Mouse (Mus musculus) frontal cortex, postnatal 10 days (tissue): ENCODE results near the gene Tmem107.
A peak's percentile ranks its signal among the peaks of the same experiment; 100 is the strongest.

Experiments
- DNase-seq, 2 experiments: peaks; one replicate each; pipeline ENCODE4 v3.0.0; 2022; ENCODE audit warnings: low spot score in 2 of 2, mixed read lengths in 1 of 2

Tmem107 gene

GRCm38 (mm10) chr11:69070590-69071222, at the start of gene Tmem107:
Tmem107 (plus strand) TSS chr11:69070806.
- peak; percentile 87 to 93 for DNase-seq

GRCm38 (mm10) chr11:69026562-69026961, 44.0 kb upstream of the Tmem107 start:
- DNase-seq = no peak

- DNase-seq = no peak
Measured at GRCm38 (mm10) chr11:69028805-69029204, 41.8 kb upstream of the Tmem107 start.

DNA sequence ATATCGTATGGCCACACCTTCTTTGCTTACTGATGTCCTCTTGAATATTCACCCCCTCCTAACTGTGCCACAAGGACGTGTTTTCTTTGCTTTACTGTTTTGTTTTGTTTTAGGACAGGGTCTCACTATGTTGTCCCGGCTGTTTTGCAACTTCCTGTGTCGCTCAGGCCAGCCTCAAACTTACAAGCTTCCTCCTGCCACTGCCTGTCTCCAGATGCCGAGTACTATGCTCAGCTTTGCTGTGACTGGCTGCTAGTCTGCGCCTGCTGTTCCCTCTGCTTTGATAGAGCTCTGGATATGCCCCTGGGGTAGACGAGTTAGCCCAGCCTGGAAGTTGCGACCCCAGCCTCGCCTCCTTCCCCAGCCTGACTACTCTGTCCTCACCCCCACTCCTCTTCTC, 37.1 kb upstream of the Tmem107 start:
- DNase-seq = no peak

GRCm38 (mm10) chr11:69034585-69034984, 36.0 kb upstream of the Tmem107 start:
- DNase-seq = no peak

- DNase-seq = no peak
Measured at GRCm38 (mm10) chr11:69035411-69035810, 35.2 kb upstream of the Tmem107 start.

GRCm38 (mm10) chr11:69035849-69036248, 34.8 kb upstream of the Tmem107 start:
- DNase-seq = peak; percentile 82 to 85

DNA sequence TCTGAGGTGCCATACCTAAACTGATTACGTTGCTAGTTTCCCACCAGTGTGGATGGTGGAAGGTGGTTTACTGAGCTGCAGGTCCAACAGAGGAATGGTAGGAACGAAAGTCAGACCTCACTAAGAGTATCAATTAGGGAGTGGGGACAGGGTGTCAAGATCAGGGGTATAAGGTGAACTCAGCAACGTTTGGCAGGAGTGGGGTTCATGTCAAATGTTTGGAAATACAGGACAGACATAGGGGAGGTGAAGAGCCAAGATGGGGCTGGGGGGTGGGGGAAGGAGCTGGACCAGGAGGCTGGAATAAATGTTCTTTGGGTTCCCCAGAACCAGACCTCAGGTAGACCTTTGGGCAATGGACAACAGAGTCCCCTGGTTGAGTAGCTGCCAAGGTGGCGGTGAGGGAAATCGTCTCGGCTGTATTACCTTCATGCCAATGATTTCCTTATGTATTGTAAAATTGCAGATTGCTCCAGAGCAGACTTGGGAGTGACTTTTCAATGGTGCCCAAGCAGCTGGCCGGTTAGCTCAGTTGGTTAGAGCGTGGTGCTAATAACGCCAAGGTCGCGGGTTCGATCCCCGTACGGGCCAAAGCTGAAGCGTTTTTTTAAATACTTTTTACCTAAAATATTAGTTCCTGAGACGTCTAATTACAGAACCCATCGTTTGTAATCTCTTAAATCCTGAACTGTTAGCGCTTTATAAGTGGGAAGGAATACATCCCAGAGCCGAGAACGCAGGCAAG, 33.9 kb upstream of the Tmem107 start:
- DNase-seq = peak in 1 of 2 experiments; percentile 85

- peak in 1 of 2 experiments; percentile 77 for DNase-seq
Measured at GRCm38 (mm10) chr11:69037231-69038061, 33.2 kb upstream of the Tmem107 start.

DNA sequence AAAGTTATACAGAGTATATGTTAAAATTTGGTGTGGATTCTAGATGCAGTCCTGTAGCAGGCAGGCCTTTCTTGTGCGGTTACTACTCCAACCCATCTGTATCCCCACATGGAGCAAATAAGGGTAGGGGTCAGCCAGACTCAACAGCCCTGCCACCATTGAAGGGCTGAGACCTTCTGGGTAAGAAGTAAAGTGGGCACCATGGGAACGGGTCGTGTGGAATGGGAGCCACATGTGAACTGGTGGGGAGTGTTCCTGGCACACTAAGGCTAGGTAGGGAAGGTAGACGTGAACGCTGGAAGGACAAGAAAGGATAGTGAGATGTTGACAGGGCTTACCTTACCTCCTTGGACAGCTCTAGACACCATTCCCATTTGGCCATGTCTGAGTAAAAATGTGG, 32.4 kb upstream of the Tmem107 start:
- DNase-seq = no peak

DNA sequence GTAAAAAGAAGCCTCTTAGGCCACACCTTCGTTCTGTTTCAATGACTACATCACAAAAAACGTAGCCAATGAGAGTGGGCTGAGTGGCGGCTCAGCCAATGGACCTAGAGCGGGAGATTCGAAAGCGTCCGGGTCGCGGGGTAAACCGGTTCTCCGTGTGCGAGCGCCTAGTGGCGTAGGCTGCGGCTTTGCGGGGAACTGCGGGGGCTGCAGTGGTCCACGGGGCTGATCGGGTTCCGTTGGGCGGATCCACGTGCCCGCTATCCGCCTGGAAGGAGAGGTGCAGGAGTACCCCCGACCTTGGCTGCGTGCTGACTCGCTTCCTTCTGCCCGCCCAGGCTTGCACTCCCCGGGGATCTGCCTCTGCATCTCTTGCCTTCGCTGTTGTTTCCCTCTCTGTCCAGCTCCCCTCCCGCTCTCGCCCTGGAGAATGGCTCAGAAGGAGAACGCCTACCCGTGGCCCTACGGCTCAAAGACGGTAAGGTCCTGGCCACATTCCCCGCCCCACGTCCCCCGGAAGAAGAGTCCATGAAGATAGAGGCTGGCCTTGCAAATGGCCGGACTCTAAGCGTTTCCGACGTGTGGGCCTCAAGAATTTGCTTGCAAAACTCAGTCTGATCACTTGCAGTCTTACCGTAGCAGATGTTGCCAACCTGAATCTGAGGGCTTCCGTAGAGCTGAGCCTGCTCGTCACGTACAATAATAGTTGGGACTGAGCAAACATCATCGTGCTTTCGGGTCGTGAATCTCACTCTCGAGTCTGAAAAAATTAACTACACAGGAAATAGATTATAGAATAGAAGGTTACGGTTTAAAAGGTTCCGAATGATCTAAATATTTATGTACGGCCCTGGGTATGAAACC, 24.8 kb upstream of the Tmem107 start, which contains the start of gene Aurkb:
Aurkb (plus strand) TSS at position 117 of the 864 bp plus-strand sequence.
- DNase-seq = peak; percentile 50 to 76

DNA sequence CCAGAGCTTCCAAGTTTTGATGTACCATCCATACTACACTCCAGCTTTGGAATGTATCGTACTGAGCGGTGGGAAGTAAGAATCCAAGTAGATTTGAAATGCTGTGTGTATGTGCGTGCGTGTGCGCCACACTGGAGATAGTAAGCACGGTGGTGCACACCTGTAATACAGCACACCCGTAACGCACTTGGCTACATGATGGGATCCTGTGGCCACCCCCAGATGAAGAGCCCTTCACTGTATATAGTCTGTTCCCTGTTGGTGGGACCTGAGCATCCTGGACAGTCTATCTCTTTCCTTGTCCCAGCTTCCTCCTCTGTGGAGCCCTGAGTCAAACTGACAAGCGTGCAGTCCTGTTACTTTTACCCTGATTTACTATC, 24.2 kb upstream of the Tmem107 start:
- DNase-seq = no peak

GRCm38 (mm10) chr11:69047592-69047991, 23.0 kb upstream of the Tmem107 start:
- no peak for DNase-seq

DNA sequence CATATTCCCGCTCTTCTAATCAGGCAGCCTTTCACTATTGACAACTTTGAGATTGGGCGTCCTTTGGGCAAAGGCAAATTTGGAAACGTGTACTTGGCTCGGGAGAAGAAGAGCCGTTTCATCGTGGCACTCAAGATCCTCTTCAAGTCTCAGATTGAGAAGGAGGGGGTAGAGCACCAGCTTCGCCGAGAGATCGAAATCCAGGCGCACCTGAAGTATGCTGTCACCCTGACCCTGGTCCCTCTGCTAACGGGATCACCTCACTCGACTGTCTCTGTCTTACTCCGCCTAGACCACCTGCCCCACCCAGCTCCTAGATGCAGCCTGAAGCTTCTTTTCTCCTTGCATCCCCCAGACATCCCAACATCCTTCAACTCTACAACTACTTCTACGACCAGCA, 22.5 kb upstream of the Tmem107 start:
- no peak for DNase-seq

DNA sequence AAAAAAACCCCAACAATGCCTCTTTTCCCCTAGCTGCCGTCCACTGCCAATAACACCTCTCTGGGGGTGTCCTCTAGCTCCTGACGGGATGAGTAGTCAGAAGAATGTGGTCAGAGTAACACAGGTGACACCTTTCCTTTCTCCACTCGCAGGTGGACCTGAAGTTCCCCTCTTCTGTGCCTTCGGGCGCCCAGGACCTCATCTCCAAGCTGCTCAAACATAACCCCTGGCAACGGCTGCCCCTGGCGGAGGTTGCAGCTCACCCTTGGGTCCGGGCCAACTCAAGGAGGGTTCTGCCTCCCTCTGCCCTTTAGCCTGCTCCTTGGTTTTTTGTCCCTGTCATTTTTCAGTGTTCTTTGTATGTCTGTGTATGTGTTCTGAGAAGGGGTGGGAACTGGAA, 19.9 kb upstream of the Tmem107 start:
- no peak for DNase-seq

- DNase-seq = no peak
Measured at GRCm38 (mm10) chr11:69051771-69052170, 18.8 kb upstream of the Tmem107 start.

GRCm38 (mm10) chr11:69052824-69053421, 17.7 kb upstream of the Tmem107 start:
- DNase-seq = no peak

GRCm38 (mm10) chr11:69053848-69054247, 16.8 kb upstream of the Tmem107 start:
- DNase-seq = no peak

DNA sequence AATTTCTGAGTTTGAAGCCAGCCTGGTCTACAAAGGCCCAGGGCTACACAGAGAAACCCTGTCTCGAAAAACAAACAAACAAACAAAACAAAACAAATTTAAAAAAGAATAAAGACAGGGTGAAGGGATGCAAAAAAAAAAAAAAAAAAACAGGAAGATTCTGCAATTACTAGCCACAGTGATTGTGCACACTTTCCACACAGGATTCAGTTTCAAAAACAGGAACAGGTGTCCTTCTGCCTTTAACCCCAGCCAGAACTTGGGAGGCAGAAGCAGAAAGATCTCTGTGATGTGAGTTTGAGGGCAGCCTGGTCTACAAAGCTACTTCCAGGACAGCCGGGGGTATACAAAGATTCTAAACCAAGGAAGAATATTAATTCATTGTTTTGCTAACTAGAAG, 12.3 kb upstream of the Tmem107 start:
- no peak for DNase-seq

DNA sequence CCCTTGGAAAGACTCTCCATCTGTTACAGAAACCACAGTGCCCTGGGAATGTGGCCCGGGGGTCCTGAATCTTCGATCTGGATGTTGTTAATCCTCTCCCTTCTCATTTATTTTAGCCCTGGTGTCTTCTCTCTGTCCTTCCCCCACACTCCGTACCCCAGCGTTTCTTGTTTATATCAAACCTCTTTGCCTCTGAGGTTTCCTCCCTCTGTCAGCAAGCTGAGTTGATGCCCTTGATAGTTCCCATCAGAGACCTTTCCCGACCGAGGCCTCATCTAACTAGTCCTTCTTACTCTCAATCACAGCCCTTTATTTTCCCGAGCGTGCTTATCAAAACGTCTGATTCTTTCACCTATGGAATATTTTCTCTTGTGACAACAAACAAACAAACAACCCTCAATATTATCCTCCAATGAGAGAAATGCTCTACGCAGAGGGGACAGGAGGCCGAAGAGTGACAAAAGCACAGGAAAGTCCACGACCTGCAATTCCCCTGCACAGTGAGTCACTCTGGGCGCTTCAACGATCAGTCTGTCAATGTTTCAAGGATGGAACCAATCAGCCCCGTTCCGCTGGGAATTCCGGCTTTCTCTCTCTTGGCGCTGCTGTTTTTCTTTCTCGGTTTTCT, 11.8 kb upstream of the Tmem107 start:
- DNase-seq = no peak
